Mouse (Mus musculus) forebrain, embryonic 16.5 days (tissue): ENCODE results near the gene Qsox2. TPM values are rescaled to one million over a fixed set of nuclear protein-coding genes. Genes with fewer than 3 reads are reported as not detected.

Source experiments
- ATAC-seq: fragments of 200-750 bp; cut with Nextera tagmentation; 2 replicates; pipeline ENCODE4 v1.8.0; 2017; ENCODE audit warnings: mild to moderate bottlenecking, moderate library complexity
- H3K27ac ChIP-seq: fragments of 300-500 bp; sonication (generic); 2 replicates; pipeline ENCODE4 v1.5.1; 2014; ENCODE audit warnings: low read length, control low read depth
- H3K27me3 ChIP-seq: fragments of 300-500 bp; sonication (generic); replicated peaks from 2 replicates; pipeline ENCODE4 v1.6.1; 2014; ENCODE audit warnings: low read length; ENCODE audit not compliant: control insufficient read depth, insufficient read depth
- H3K36me3 ChIP-seq: fragments of 300-500 bp; sonication (generic); 2 replicates; pipeline ENCODE4 v1.6.1; 2014; ENCODE audit not compliant: control insufficient read depth, insufficient read depth
- H3K4me1 ChIP-seq: fragments of 300-500 bp; sonication (generic); replicated peaks from 2 replicates; pipeline ENCODE4 v1.6.1; 2014; ENCODE audit warnings: low read length; ENCODE audit not compliant: control insufficient read depth, insufficient read depth
- H3K4me2 ChIP-seq: fragments of 300-500 bp; sonication (generic); 2 replicates; pipeline ENCODE4 v1.6.1; 2014; ENCODE audit warnings: mild to moderate bottlenecking, low read length, control low read depth
- H3K4me3 ChIP-seq: fragments of 300-500 bp; sonication (generic); replicated peaks from 2 replicates; pipeline ENCODE4 v1.5.1; 2014; ENCODE audit warnings: mild to moderate bottlenecking, low read length, control low read depth
- H3K9ac ChIP-seq: fragments of 300-500 bp; sonication (generic); replicated peaks from 2 replicates; pipeline ENCODE4 v1.6.1; 2014; ENCODE audit warnings: low read depth, low read length, control low read depth
- H3K9me3 ChIP-seq: fragments of 300-500 bp; sonication (generic); 2 replicates; pipeline ENCODE4 v1.6.1; 2016; ENCODE audit warnings: low read length; ENCODE audit not compliant: control insufficient read depth
- WGBS: fragments of 180-500 bp; shearing (Covaris S2); extraction: QIAGEN DNeasy Blood & Tissue Kit; methylation state at CpG from one replicate; pipeline ENCODE4 v1.1.7; 2014; 5-methylcytosine and 5-hydroxymethylcytosine counted together
- polyA plus RNA-seq: library from polyadenylated mRNA; unstranded; fragments of >200 nt; fragmentation: Nextera tagmentation; extraction: Ambion mirVana; gene quantifications from 2 replicates; pipeline ENCODE4 v1.2.1, GENCODE M21; 2015

The Qsox2 gene
- polyA plus RNA-seq, 1 experiment from 2014 or later: 14.6 TPM

DNA sequence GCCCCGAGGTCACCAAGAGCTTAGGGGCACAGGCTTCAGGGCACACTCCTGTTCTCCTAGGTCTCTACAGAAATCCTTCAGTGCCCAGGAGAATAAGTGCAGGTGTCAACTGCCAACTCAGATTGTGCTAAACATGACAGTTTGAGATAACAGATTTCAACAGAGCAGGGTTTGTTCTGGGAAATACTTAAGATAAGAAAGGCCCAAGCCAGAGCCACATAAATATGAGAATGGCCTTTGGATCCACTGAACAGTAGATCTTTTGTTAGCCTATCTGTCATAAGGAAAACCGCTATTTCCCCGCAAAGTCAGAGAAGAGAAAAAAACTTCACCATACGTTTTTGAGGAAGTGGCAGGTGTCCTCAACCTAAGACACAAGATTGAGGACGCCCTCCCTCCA is 3.1 kb downstream of the Qsox2 start:
- Histone ChIP-seq H3K27me3 (no peaks in the 10 kb centered on the region), H3K27ac (no peak overlapping the region), H3K4me3 (no peak overlapping the region), H3K9me3 (no peaks in the 10 kb centered on the region), H3K4me1 (peaks cover 8% of the 10 kb centered on the region), H3K9ac (no peak overlapping the region), H3K4me2 (no peak overlapping the region), H3K36me3 (no peaks in the 10 kb centered on the region)
- WGBS: 86% methylated on average over 5 of the region's 5 CpGs
- ATAC-seq: no peak

DNA sequence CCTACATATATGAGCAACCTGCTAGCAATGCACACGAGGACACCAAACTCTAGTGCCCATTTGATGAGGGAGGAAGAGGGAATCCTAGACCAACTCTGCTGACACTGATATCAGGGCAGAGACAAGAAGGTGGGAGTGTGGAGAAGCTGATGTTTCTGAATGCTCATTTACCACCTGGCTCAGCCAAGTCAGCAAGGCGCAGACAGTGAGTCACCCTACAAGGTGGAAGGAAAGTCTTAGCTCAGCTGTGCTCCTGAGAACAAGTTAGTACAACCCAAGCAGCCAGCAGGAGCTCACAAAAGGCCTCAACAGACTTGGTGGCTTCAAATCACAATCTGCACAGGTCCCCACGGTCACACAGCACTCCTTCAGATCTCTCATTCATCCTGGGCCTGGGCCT is 6.0 kb downstream of the Qsox2 start:
- H3K36me3 ChIP-seq: no peaks in the 10 kb centered on the region; the same call in 1 of the 2 replicates
- no peak overlapping the region for H3K4me3 ChIP-seq
- WGBS: 78% methylated on average over 3 of the region's 3 CpGs
- H3K9ac ChIP-seq: no peak overlapping the region
- no peaks in the 10 kb centered on the region for H3K27me3 ChIP-seq
- ATAC-seq: no peak
- no peaks in the 10 kb centered on the region for H3K9me3 ChIP-seq
- H3K27ac ChIP-seq: no peak overlapping the region
- no peak overlapping the region for H3K4me2 ChIP-seq
- peaks cover 5% of the 10 kb centered on the region for H3K4me1 ChIP-seq

DNA sequence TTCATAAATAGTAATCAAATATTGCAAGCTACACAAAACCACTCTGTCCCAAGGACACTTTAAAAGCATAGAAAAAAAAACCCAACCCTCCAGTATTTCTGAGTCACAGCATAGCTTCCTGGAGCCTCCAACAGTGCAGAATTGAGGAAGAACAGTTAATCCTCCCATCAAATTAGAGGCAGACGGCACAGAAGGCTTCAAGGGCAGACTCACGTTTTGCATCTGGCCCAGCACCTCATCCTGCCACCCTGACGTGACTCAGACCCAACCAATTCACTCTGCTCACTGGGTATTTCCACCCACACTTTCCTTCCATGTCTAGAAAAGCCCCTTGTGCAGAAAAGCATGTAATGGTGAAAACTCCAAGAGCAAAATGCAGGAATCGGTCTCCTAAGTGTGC is 7.1 kb downstream of the Qsox2 start:
- no peak overlapping the region for H3K27ac ChIP-seq
- peaks cover 2% of the 10 kb centered on the region; the same call in 1 of the 2 replicates for H3K36me3 ChIP-seq
- no peak overlapping the region for H3K9ac ChIP-seq
- WGBS: 60% methylated on average over 4 of the region's 4 CpGs
- no peaks in the 10 kb centered on the region for H3K4me1 ChIP-seq
- ATAC-seq: no peak
- no peak overlapping the region for H3K4me3 ChIP-seq
- H3K9me3 ChIP-seq: no peaks in the 10 kb centered on the region
- H3K27me3 ChIP-seq: no peaks in the 10 kb centered on the region
- H3K4me2 ChIP-seq: no peak overlapping the region

DNA sequence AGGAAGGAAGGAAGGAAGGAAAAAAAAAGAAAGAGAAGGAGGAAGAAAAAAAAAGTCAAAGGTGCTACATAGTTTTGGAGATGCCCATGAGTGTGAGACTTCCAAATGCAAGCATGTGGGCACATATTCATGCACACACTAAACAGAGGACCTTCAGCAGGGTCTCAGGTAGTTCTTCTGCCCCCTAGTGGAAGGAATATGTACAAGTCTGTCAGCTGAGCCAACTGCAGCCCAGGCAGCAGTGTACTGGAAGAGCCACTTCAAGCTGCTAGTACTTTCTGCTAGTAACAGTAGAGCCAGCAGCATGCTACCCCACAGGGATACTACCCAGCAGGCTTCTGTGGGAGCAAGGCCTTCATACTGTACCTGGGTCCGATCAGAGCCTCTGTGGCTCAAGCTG is 9.5 kb downstream of the Qsox2 start:
- Histone ChIP-seq H3K27me3 (no peaks in the 10 kb centered on the region), H3K4me1 (no peaks in the 10 kb centered on the region), H3K4me2 (no peak overlapping the region), H3K9me3 (no peaks in the 10 kb centered on the region), H3K27ac (no peak overlapping the region), H3K9ac (no peak overlapping the region), H3K4me3 (no peak overlapping the region), H3K36me3 (peaks cover 2% of the 10 kb centered on the region; the same call in 1 of the 2 replicates)
- WGBS: 60% methylated on average over 1 of the region's 1 CpGs
- peak; percentile 81 for ATAC-seq

DNA sequence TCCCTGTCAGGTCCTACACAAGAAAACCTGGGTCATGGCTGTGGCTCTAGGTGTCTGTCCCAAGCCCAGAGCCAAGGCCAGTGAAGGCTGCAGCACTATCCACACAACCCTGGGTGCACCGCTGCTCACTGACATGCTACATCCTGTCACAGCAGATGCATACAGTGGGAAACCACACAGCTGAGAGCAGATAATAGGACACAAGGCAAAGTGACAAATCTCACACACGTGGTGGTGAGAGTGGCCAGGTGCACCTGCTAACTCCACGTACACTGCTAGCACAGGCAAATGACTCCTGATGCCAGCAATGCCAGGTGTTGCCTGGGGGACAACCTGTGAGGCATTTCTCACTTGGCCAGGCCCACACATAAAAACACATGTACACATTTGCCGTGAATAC is 12.1 kb downstream of the Qsox2 start:
- peaks cover 8% of the 10 kb centered on the region; the same call in 1 of the 2 replicates for H3K36me3 ChIP-seq
- ATAC-seq: no peak
- 77% methylated on average over 4 of the region's 4 CpGs for WGBS
- no peak overlapping the region for H3K27ac ChIP-seq
- H3K4me1 ChIP-seq: no peaks in the 10 kb centered on the region
- H3K4me3 ChIP-seq: no peak overlapping the region
- H3K4me2 ChIP-seq: no peak overlapping the region
- no peak overlapping the region for H3K9ac ChIP-seq
- no peaks in the 10 kb centered on the region for H3K27me3 ChIP-seq
- H3K9me3 ChIP-seq: no peaks in the 10 kb centered on the region

DNA sequence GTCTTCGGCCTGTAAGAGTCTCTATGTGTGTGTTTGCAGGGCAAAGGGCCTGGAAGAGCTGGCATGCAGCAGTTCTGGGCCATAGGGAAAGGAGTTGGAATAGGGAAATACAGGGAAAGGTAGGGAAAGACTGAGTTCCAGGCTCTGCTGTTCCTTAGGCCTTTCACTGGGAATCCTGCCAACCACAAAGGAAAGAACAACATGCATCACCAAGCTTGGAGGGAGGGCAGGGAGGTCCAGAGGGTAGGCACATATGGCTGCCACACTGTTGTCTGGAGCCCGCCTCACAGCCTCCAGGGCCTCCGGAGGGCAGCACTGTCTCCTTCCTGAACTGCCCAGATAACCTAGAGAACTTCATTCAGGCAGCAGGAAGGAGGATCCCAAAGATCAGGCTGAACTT is 13.4 kb downstream of the Qsox2 start:
- no peak overlapping the region for H3K9ac ChIP-seq
- H3K9me3 ChIP-seq: no peaks in the 10 kb centered on the region
- H3K27me3 ChIP-seq: no peaks in the 10 kb centered on the region
- 88% methylated on average over 3 of the region's 3 CpGs for WGBS
- H3K36me3 ChIP-seq: peaks cover 12% of the 10 kb centered on the region; the same call in 1 of the 2 replicates
- no peaks in the 10 kb centered on the region for H3K4me1 ChIP-seq
- H3K4me2 ChIP-seq: no peak overlapping the region
- H3K27ac ChIP-seq: no peak overlapping the region
- H3K4me3 ChIP-seq: no peak overlapping the region
- no peak for ATAC-seq

DNA sequence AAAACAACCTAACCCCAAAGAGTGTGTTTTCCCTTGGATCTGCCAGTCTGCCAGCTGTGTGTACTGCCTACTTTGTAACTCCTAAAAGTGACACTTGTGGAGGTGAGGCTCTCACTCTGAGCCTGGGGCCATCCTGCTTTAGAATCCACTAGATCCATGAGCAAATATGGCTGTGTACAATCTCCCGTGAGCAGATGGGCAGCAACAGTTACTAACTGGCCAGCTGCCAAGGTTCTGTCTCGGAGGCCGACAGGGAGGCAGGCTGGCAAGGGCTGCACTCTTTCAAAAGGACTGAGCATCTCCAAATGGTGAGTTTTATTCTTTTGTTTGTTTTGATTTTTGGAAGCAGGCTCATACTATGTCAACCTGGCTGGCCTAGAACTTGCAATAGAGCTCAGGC is 22.8 kb downstream of the Qsox2 start:
- Histone ChIP-seq H3K4me1 (0 out of 2 replicates have a peak, but pooled peaks cover 5% of the 10 kb centered on the region), H3K27ac (no peak overlapping the region; the same call in 1 of the 2 replicates), H3K27me3 (no peaks in the 10 kb centered on the region), H3K9ac (no peak overlapping the region), H3K36me3 (peaks cover 23% of the 10 kb centered on the region), H3K4me3 (no peak overlapping the region), H3K4me2 (no peak overlapping the region), H3K9me3 (no peaks in the 10 kb centered on the region)
- 13% methylated on average over 3 of the region's 3 CpGs for WGBS
- ATAC-seq: peak; percentile 71; the same call in 1 of the 2 replicates

DNA sequence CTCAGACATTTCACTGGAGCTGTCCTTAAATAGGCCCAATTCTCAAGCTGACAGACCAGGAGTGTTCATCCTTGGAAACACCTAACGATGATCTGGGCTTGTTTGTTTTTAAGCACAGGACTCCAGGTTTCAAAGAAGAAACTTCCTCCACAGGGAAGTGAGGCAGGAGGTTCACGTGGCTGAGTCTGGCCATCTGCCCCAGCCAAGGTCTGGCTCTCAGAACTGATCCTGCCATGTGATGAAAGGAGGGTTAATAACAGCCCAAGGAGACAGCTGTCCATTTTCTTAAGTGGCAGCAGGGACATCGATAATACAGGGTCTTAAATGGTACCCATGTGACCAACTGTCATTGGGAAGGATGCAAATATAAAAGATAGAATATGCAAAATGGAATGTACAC is 27.8 kb downstream of the Qsox2 start:
- Histone ChIP-seq H3K4me2 (no peak overlapping the region), H3K4me3 (no peak overlapping the region), H3K9me3 (no peaks in the 10 kb centered on the region), H3K36me3 (peaks cover 13% of the 10 kb centered on the region), H3K27me3 (peaks cover 34% of the 10 kb centered on the region), H3K9ac (no peak overlapping the region), H3K27ac (no peak overlapping the region), H3K4me1 (peaks cover 13% of the 10 kb centered on the region)
- no peak for ATAC-seq
- WGBS: 68% methylated on average over 3 of the region's 3 CpGs

DNA sequence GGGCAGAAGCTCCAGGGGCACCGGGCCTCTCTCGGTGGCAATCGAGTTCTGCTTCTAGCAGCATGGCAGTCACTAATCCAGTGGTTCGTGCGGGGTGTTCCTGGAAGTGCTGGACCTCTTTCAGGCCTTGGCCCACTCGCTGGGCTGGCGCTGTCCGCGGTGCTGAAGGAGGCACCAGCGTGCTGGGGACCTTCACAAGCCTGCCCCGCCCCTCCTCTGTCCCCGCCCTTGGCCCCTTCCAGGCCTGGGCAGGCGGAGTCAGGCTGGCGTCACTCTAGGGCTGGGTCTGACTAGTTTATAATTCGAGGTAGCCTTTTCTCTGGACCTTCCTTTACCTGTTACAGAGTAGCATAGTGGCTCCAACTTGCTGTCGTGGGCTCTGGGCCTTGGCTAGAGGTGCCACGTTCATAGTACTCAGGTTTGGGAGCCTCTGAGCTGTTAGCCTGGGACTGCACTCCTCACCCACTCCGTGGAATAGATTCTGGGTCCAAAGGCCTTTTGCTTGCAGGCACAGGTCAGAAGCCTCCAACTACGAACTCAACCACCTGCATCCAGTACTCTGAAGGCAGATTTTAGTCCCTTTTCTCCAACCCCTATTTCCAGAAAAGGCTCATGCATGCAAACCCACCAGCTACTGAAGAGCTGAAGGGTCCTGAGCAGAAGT is 29.1 kb downstream of the Qsox2 start, which contains the start of gene Lhx3:
Gene Lhx3, minus strand, starts transcription at position 164 of the 664 bp plus-strand sequence.
- H3K9ac ChIP-seq: no peak within 1 kb of the TSS
- whole genome bisulfite sequencing: 5% methylated on average over 19 of the region's 19 CpGs

More for the DNA sequence above, 29.1 kb downstream of the Qsox2 start, which contains the start of gene Lhx3:
- H3K9me3 ChIP-seq: no peaks in the 10 kb centered on the region
- no peak within 1 kb of the TSS for H3K27ac ChIP-seq
- no peak within 1 kb of the TSS for H3K4me3 ChIP-seq
- peaks cover 13% of the 10 kb centered on the region for H3K36me3 ChIP-seq
- H3K4me1 ChIP-seq: peaks cover 11% of the 10 kb centered on the region
- H3K27me3 ChIP-seq: peaks cover 43% of the 10 kb centered on the region
- ATAC-seq: peak; percentile 58; the same call in 1 of the 2 replicates
- no peak within 1 kb of the TSS for H3K4me2 ChIP-seq
